Mouse (Mus musculus): ENCODE data around the gene Rasa3.

DNA sequence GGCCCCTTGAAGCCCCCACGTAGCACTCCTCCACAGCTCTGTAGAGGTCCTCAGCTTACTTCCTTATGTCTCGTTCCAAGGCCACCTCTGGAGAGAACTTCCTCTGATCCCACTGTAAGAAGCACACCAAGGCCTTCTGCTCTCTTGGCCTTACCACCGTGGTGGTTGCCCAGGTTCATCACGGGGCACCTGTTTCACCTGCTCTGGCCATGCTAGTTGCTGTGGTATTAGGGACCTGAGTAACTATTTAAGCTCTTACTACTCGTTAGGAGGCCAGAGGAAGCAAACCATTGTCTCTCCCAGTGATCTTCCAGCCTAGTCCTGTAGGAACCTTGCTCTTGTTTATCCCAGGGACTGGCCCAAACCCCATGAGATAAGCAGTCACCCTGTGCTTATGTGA lies 29.5 kb upstream of the Rasa3 start:
- no peak for TF ChIP-seq CTCF (IDR thresholded peaks at IDR 0.05 in 2 of 3, conservative IDR thresholded peaks at IDR 0.05 in 1 of 3; ENCODE audit: control insufficient read depth in 1 of 3, insufficient read depth in 1 of 3, low read depth in 2 of 3, low read length in 3 of 3, poor library complexity in 1 of 3, severe bottlenecking in 1 of 3)
- no peak for TF ChIP-seq TBP (IDR thresholded peaks at IDR 0.05; ENCODE audit: low read depth, low read length)
- no peak for TF ChIP-seq EP300 (IDR thresholded peaks at IDR 0.05; ENCODE audit: low read depth in 1 of 2, low read length in 2 of 2)
- TF ChIP-seq MAX (IDR thresholded peaks at IDR 0.05; ENCODE audit: low read length): no peak
- TF ChIP-seq TCF12 (IDR thresholded peaks at IDR 0.05; ENCODE audit: low read depth, low read length): no peak
- no peak for TF ChIP-seq POLR2A (IDR thresholded peaks at IDR 0.05; ENCODE audit: control insufficient read depth in 1 of 2, insufficient read depth in 1 of 2, low read depth in 1 of 2, low read length in 2 of 2, poor library complexity in 1 of 2)
- TF ChIP-seq RCOR1 (IDR thresholded peaks at IDR 0.05; ENCODE audit: low read depth, low read length): no peak
- TF ChIP-seq MAFK (IDR thresholded peaks at IDR 0.05; ENCODE audit: borderline replicate concordance, low read depth, low read length): no peak
- no peak for TF ChIP-seq USF1 (IDR thresholded peaks at IDR 0.05; ENCODE audit: low read depth, low read length)
- no peak for TF ChIP-seq POLR2AphosphoS2 (IDR thresholded peaks at IDR 0.05; ENCODE audit: low read length)
- TF ChIP-seq SIN3A (IDR thresholded peaks at IDR 0.05; ENCODE audit: low read length): no peak

All from MEL (cell line).